Mouse (Mus musculus) CH12.LX (cell line): ENCODE data around the gene Nudt22. TPM values are rescaled to one million over a fixed set of nuclear protein-coding genes. Genes with fewer than 3 reads are reported as not detected.

ENCODE experiments used
- DNase-seq: peaks from one replicate; pipeline ENCODE4 v3.0.0-alpha.2; 2013; ENCODE audit errors: extremely low read depth
- H3K27ac ChIP-seq: 2 replicates; pipeline ENCODE4 v1.5.1; 2012; ENCODE audit warnings: low read depth, mild to moderate bottlenecking, control low read depth, moderate library complexity; ENCODE audit not compliant: insufficient read depth
- H3K27me3 ChIP-seq: replicated peaks from 2 replicates; pipeline ENCODE3; 2012; ENCODE audit warnings: inconsistent platforms
- H3K36me3 ChIP-seq, 2 experiments: replicated peaks in 1 of 2; 2 replicates each; pipeline versions ENCODE3 to v1.6.1; 2012; ENCODE audit warnings: inconsistent platforms in 1 of 2, low read length in 1 of 2, mild to moderate bottlenecking in 1 of 2, mixed read lengths in 1 of 2, moderate library complexity in 1 of 2; ENCODE audit not compliant: control insufficient read depth in 1 of 2, insufficient read depth in 1 of 2
- H3K4me1 ChIP-seq, 2 experiments: 2 replicates each; pipeline ENCODE4 v1.6.1; 2012; ENCODE audit warnings: inconsistent platforms in 1 of 2, moderate library complexity in 1 of 2; ENCODE audit not compliant: insufficient read depth in 2 of 2, control insufficient read depth in 1 of 2
- H3K4me2 ChIP-seq: 2 replicates; pipeline ENCODE4 v1.6.1; 2012; ENCODE audit warnings: low read depth, mild to moderate bottlenecking, control low read depth; ENCODE audit not compliant: poor library complexity, insufficient read depth, severe bottlenecking
- H3K4me3 ChIP-seq, 3 experiments: fragments of 150-350 bp in 1 of 3; sonication (generic) in 1 of 3; replicated peaks in 1 of 3; 2 replicates each; pipeline versions ENCODE3 to v1.5.1; 2011 to 2012; ENCODE audit warnings: low read depth in 2 of 3, low read length in 2 of 3, mild to moderate bottlenecking in 2 of 3, moderate library complexity in 2 of 3, control low read depth in 1 of 3, improper control_type of control experiment in 1 of 3, inconsistent platforms in 1 of 3, mixed read lengths in 1 of 3; ENCODE audit not compliant: poor library complexity in 1 of 3
- H3K79me2 ChIP-seq: replicated peaks from 2 replicates; pipeline ENCODE4 v1.6.1; 2012; ENCODE audit warnings: mild to moderate bottlenecking, moderate library complexity; ENCODE audit not compliant: control insufficient read depth, poor library complexity, insufficient read depth, severe bottlenecking; ENCODE audit errors: extremely low read depth
- H3K9ac ChIP-seq: 2 replicates; pipeline ENCODE4 v1.6.1; 2012; ENCODE audit warnings: low read depth, mild to moderate bottlenecking, control low read depth, moderate library complexity; ENCODE audit not compliant: insufficient read depth
- H3K9me3 ChIP-seq: replicated peaks from 2 replicates; pipeline ENCODE3; 2012; ENCODE audit warnings: low read length, inconsistent platforms, mixed read lengths
- BHLHE40 ChIP-seq: IDR thresholded peaks from 2 replicates; pipeline ENCODE4 v1.6.1; 2011; ENCODE audit warnings: mild to moderate bottlenecking, low read depth, low read length, improper control_type of control experiment
- ELF1 ChIP-seq: IDR thresholded peaks from 2 replicates; pipeline ENCODE4 v1.6.1; 2014; ENCODE audit warnings: low read depth, mild to moderate bottlenecking, inconsistent platforms, low read length, improper control_type of control experiment
- GABPA ChIP-seq: IDR thresholded peaks from 2 replicates; pipeline ENCODE4 v1.6.1; 2012; ENCODE audit warnings: low read depth, low read length, improper control_type of control experiment, inconsistent platforms; ENCODE audit not compliant: insufficient replicate concordance
- HCFC1 ChIP-seq: IDR thresholded peaks from 2 replicates; pipeline ENCODE4 v1.6.1; 2012; ENCODE audit warnings: low read depth, mild to moderate bottlenecking, inconsistent platforms, low read length, improper control_type of control experiment
- MEF2A ChIP-seq: IDR thresholded peaks from 2 replicates; pipeline ENCODE4 v1.6.1; 2014; ENCODE audit warnings: low read depth, mild to moderate bottlenecking, inconsistent platforms, low read length, improper control_type of control experiment, borderline replicate concordance
- MXI1 ChIP-seq: IDR thresholded peaks from 2 replicates; pipeline ENCODE4 v1.6.1; 2011; ENCODE audit warnings: mild to moderate bottlenecking, low read depth, low read length, improper control_type of control experiment
- MYC ChIP-seq: IDR thresholded peaks from 2 replicates; pipeline ENCODE4 v1.6.1; 2011; ENCODE audit warnings: low read depth, mild to moderate bottlenecking, improper control_type of control experiment, low read length
- NELFE ChIP-seq: IDR thresholded peaks from 2 replicates; pipeline ENCODE4 v1.6.1; 2011; ENCODE audit warnings: low read depth, low read length, improper control_type of control experiment
- PAX5 ChIP-seq: IDR thresholded peaks from 2 replicates; pipeline ENCODE4 v1.6.1; 2012; ENCODE audit warnings: low read length, inconsistent platforms, mixed read lengths
- POLR2A ChIP-seq: IDR thresholded peaks from 2 replicates; pipeline ENCODE4 v1.6.1; 2011; ENCODE audit warnings: low read depth, mild to moderate bottlenecking, improper control_type of control experiment, low read length
- POLR2AphosphoS2 ChIP-seq: IDR thresholded peaks from 2 replicates; pipeline ENCODE4 v1.6.1; 2011; ENCODE audit warnings: low read depth, low read length, improper control_type of control experiment
- SIN3A ChIP-seq: IDR thresholded peaks from 2 replicates; pipeline ENCODE4 v1.6.1; 2012; ENCODE audit warnings: low read length, improper control_type of control experiment, inconsistent platforms
- TBP ChIP-seq: conservative IDR thresholded peaks from 2 replicates; pipeline ENCODE4 v1.6.1; 2011; ENCODE audit warnings: low read depth, low read length, improper control_type of control experiment
- TCF12 ChIP-seq: IDR thresholded peaks from 2 replicates; pipeline ENCODE4 v1.6.1; 2014; ENCODE audit warnings: low read depth, mild to moderate bottlenecking, inconsistent platforms, low read length, improper control_type of control experiment
- USF2 ChIP-seq: conservative IDR thresholded peaks from 2 replicates; pipeline ENCODE4 v1.6.1; 2011; ENCODE audit warnings: low read depth, low read length, improper control_type of control experiment
- dilution Hi-C: fragments of 300-500 bp; cut with MboI; formaldehyde crosslinking; loops from 2 replicates; pipeline ENCODE4 v1.14.3; 2020; ENCODE audit warnings: low sequenced_read_pairs; ENCODE audit not compliant: extremely low pct_unique_long_range_greater_than_20kb, extremely low pct_ligation_motif_present
- in situ Hi-C: fragments of 300-500 bp; cut with MboI; formaldehyde crosslinking; loops from 3 replicates; pipeline ENCODE4 v1.14.3; 2019; ENCODE audit warnings: low sequenced_read_pairs, low pct_ligation_motif_present, low pct_unique_long_range_greater_than_20kb, mixed read lengths
- polyA plus RNA-seq: library from polyadenylated mRNA; unstranded; fragments of >175 nt; gene quantifications from 2 replicates; pipeline ENCODE4 v1.2.1, GENCODE M21; 2012; ENCODE audit warnings: low read depth; ENCODE audit not compliant: insufficient read length
- total RNA-seq, 2 experiments: library from RNA; depleted of rRNA; stranded (reverse); fragments of 300-350 nt in 1 of 2; fragments of >200 nt in 1 of 2; gene quantifications; 2 replicates each; pipeline ENCODE4 v1.2.3; 2012 to 2014

The Nudt22 gene
- total and polyA plus RNA-seq, 3 experiments: 11.1 to 24.6 (median 11.2) TPM

GRCm38 (mm10) chr19:7019191-7019590, 23.3 kb upstream of the Nudt22 start, which contains the start of gene Fermt3:
Gene Fermt3 (minus strand): TSS chr19:7019469.
- Histone ChIP-seq H3K36me3 (peaks cover 41 to 68% of the 10 kb centered on the region in 2 experiments), H3K9me3 (no peaks in the 10 kb centered on the region), H3K4me2 (peak within 1 kb of the TSS; percentile 82), H3K79me2 (peaks cover 3% of the 10 kb centered on the region; the same call in 1 of the 2 replicates), H3K9ac (peak within 1 kb of the TSS; percentile 65), H3K4me1 (peaks cover 13 to 27% of the 10 kb centered on the region in 2 experiments), H3K27ac (peak within 1 kb of the TSS; percentile 86), H3K27me3 (no peaks in the 10 kb centered on the region), H3K4me3 (peak within 1 kb of the TSS; percentile 69 to 84 (median 76))
- peak; percentile 77 for DNase-seq
- in situ Hi-C loops: no loop called here
- TF ChIP-seq SIN3A (peak; percentile 52), NELFE (peak; percentile 39; the same call in 1 of the 2 replicates), TCF12 (peak; percentile 44), MXI1 (peak; percentile 52; the same call in 1 of the 2 replicates), TBP (peak; percentile 52; the same call in 1 of the 2 replicates), POLR2A (peak; percentile 56), MYC (peak; percentile 28; the same call in 1 of the 2 replicates), HCFC1 (peak; percentile 42), GABPA (no peak), ELF1 (peak; percentile 57), MEF2A (no peak), BHLHE40 (peak; percentile 57), USF2 (no peak), POLR2AphosphoS2 (peak; percentile 54; the same call in 1 of the 2 replicates)
- dilution Hi-C loops: no loop called here

- Histone ChIP-seq H3K27me3 (no peaks in the 10 kb centered on the region), H3K4me1 (peaks cover 13 to 27% of the 10 kb centered on the region in 2 experiments), H3K27ac (peak overlapping the region; percentile 86), H3K9ac (peak overlapping the region; percentile 65), H3K36me3 (peaks cover 43 to 69% of the 10 kb centered on the region in 2 experiments), H3K4me2 (peak overlapping the region; percentile 82)
- dilution Hi-C loops: no loop called here
- no peak for DNase-seq
- in situ Hi-C loops: no loop called here
- no peak for TF ChIP-seq POLR2A
- TF ChIP-seq PAX5: no peak
- no peak for TF ChIP-seq MEF2A
- TF ChIP-seq, all 38 proteins: peak for 0
- Histone ChIP-seq H3K79me2 (peaks cover 3% of the 10 kb centered on the region; the same call in 1 of the 2 replicates), H3K9me3 (no peaks in the 10 kb centered on the region), H3K4me3 (peak overlapping the region; percentile 69 to 84 (median 76))
Observed at GRCm38 (mm10) chr19:7018546-7018945, 22.6 kb upstream of the Nudt22 start.
